Mouse (Mus musculus) MEL (cell line): ENCODE measurements around the gene Sstr3. TPM values are rescaled to one million over a fixed set of nuclear protein-coding genes. Genes with fewer than 3 reads are reported as not detected.

Source experiments
- DNase-seq: peaks from one replicate; pipeline ENCODE4 v3.0.0; 2011; ENCODE audit warnings: low read depth, low spot score
- H3K27ac ChIP-seq: 2 replicates; pipeline ENCODE4 v1.5.1; 2012; ENCODE audit warnings: low read depth, mild to moderate bottlenecking, control low read depth, low read length, moderate library complexity; ENCODE audit not compliant: control insufficient read depth
- H3K27me3 ChIP-seq, 2 experiments: fragments of 150-350 bp in 1 of 2; sonication (generic) in 1 of 2; 2 replicates each; pipeline ENCODE4 v1.6.1; 2012; ENCODE audit warnings: low read length in 2 of 2, mild to moderate bottlenecking in 2 of 2, improper control_type of control experiment in 1 of 2, moderate library complexity in 1 of 2; ENCODE audit not compliant: insufficient read depth in 2 of 2, control insufficient read depth in 1 of 2
- H3K36me3 ChIP-seq, 2 experiments: 2 replicates each; pipeline ENCODE4 v1.6.1; 2012 to 2014; ENCODE audit warnings: low read length in 2 of 2, improper control_type of control experiment in 1 of 2, inconsistent platforms in 1 of 2, mild to moderate bottlenecking in 1 of 2; ENCODE audit not compliant: insufficient read depth in 2 of 2, control insufficient read depth in 1 of 2
- H3K4me1 ChIP-seq, 2 experiments: fragments of 150-350 bp in 1 of 2; sonication (generic) in 1 of 2; 2 replicates each; pipeline ENCODE4 v1.6.1; 2012; ENCODE audit warnings: low read length in 2 of 2, improper control_type of control experiment in 1 of 2, mild to moderate bottlenecking in 1 of 2; ENCODE audit not compliant: insufficient read depth in 2 of 2, control insufficient read depth in 1 of 2
- H3K4me3 ChIP-seq, 2 experiments: fragments of 150-350 bp in 1 of 2; sonication (generic) in 1 of 2; 2 replicates each; pipeline ENCODE4 v1.5.1; 2012; ENCODE audit warnings: low read depth in 2 of 2, low read length in 2 of 2, mild to moderate bottlenecking in 2 of 2, moderate library complexity in 2 of 2, control low read depth in 1 of 2, improper control_type of control experiment in 1 of 2; ENCODE audit not compliant: control insufficient read depth in 1 of 2, insufficient read depth in 1 of 2
- H3K79me2 ChIP-seq: 2 replicates; pipeline ENCODE4 v1.6.1; 2012; ENCODE audit warnings: mild to moderate bottlenecking, low read length, moderate library complexity; ENCODE audit not compliant: control insufficient read depth, poor library complexity, insufficient read depth
- H3K9ac ChIP-seq: 2 replicates; pipeline ENCODE4 v1.6.1; 2012; ENCODE audit warnings: low read depth, mild to moderate bottlenecking, control low read depth, low read length, moderate library complexity; ENCODE audit not compliant: control insufficient read depth, poor library complexity, severe bottlenecking
- H3K9me3 ChIP-seq: fragments of 150-350 bp; sonication (generic); replicated peaks from 2 replicates; pipeline ENCODE4 v1.6.1; 2012; ENCODE audit warnings: mild to moderate bottlenecking, low read length, improper control_type of control experiment, moderate library complexity; ENCODE audit not compliant: insufficient read depth
- CHD2 ChIP-seq: IDR thresholded peaks from 2 replicates; pipeline ENCODE4 v1.6.1; 2011; ENCODE audit warnings: low read length, improper control_type of control experiment
- EP300 ChIP-seq, 2 experiments: IDR thresholded peaks; 2 replicates each; pipeline ENCODE4 v1.6.1; 2011; ENCODE audit warnings: improper control_type of control experiment in 2 of 2, low read length in 2 of 2, low read depth in 1 of 2, mild to moderate bottlenecking in 1 of 2
- GABPA ChIP-seq: IDR thresholded peaks from 2 replicates; pipeline ENCODE4 v1.6.1; 2012; ENCODE audit warnings: low read depth, mild to moderate bottlenecking, inconsistent platforms, low read length, improper control_type of control experiment, moderate library complexity
- GATA1 ChIP-seq: IDR thresholded peaks from 2 replicates; pipeline ENCODE4 v1.6.1; 2011; ENCODE audit warnings: low read depth, low read length, improper control_type of control experiment
- KAT2A ChIP-seq: conservative IDR thresholded peaks from 2 replicates; pipeline ENCODE4 v1.6.1; 2012; ENCODE audit warnings: low read depth, low read length, improper control_type of control experiment, inconsistent platforms
- MAFK ChIP-seq: IDR thresholded peaks from 2 replicates; pipeline ENCODE4 v1.6.1; 2011; ENCODE audit warnings: low read depth, mild to moderate bottlenecking, low read length, improper control_type of control experiment, borderline replicate concordance
- MAZ ChIP-seq: IDR thresholded peaks from 2 replicates; pipeline ENCODE4 v1.6.1; 2012; ENCODE audit warnings: low read depth, mild to moderate bottlenecking, inconsistent platforms, low read length, improper control_type of control experiment
- MEF2A ChIP-seq: IDR thresholded peaks from 2 replicates; pipeline ENCODE4 v1.6.1; 2014; ENCODE audit warnings: low read depth, mild to moderate bottlenecking, inconsistent platforms, low read length, improper control_type of control experiment; ENCODE audit not compliant: poor library complexity, insufficient replicate concordance, severe bottlenecking; ENCODE audit errors: extremely low read depth
- MYB ChIP-seq: IDR thresholded peaks from 2 replicates; pipeline ENCODE4 v1.6.1; 2011; ENCODE audit warnings: mild to moderate bottlenecking, low read depth, low read length, improper control_type of control experiment
- MYC ChIP-seq: IDR thresholded peaks from 2 replicates; pipeline ENCODE4 v1.6.1; 2011; ENCODE audit warnings: low read depth, mild to moderate bottlenecking, low read length, improper control_type of control experiment, moderate library complexity
- POLR2AphosphoS5 ChIP-seq: IDR thresholded peaks from 2 replicates; pipeline ENCODE4 v1.6.1; 2012; ENCODE audit warnings: low read depth, borderline replicate concordance, mild to moderate bottlenecking, inconsistent platforms, low read length, moderate library complexity, mixed read lengths
- TAL1 ChIP-seq: IDR thresholded peaks from 2 replicates; pipeline ENCODE4 v1.6.1; 2012; ENCODE audit warnings: mild to moderate bottlenecking, inconsistent platforms, low read length, moderate library complexity, mixed read lengths
- TBP ChIP-seq: IDR thresholded peaks from 2 replicates; pipeline ENCODE4 v1.8.0; 2011; ENCODE audit warnings: low read depth, low read length, improper control_type of control experiment
- ZKSCAN1 ChIP-seq: IDR thresholded peaks from 2 replicates; pipeline ENCODE4 v1.6.1; 2012; ENCODE audit warnings: low read depth, mild to moderate bottlenecking, inconsistent platforms, low read length, improper control_type of control experiment, moderate library complexity
- polyA plus RNA-seq, 2 experiments: library from polyadenylated mRNA; stranded (reverse) in 1 of 2; unstranded in 1 of 2; fragments of >175 nt in 1 of 2; fragments of >200 nt in 1 of 2; gene quantifications; 2 replicates each; pipeline versions ENCODE4 v1.2.1 to v1.2.4; 2012; ENCODE audit warnings: low replicate concordance in 2 of 2, low read depth in 1 of 2; ENCODE audit not compliant: insufficient read length in 2 of 2, insufficient read depth in 1 of 2, missing spikeins in 1 of 2
- total RNA-seq: library from RNA; depleted of rRNA; stranded (reverse); fragments of 300-350 nt; gene quantifications from 2 replicates; pipeline ENCODE4 v1.2.3, GENCODE M21; 2012

The Sstr3 gene
- total and polyA plus RNA-seq, 3 experiments = not detected

DNA sequence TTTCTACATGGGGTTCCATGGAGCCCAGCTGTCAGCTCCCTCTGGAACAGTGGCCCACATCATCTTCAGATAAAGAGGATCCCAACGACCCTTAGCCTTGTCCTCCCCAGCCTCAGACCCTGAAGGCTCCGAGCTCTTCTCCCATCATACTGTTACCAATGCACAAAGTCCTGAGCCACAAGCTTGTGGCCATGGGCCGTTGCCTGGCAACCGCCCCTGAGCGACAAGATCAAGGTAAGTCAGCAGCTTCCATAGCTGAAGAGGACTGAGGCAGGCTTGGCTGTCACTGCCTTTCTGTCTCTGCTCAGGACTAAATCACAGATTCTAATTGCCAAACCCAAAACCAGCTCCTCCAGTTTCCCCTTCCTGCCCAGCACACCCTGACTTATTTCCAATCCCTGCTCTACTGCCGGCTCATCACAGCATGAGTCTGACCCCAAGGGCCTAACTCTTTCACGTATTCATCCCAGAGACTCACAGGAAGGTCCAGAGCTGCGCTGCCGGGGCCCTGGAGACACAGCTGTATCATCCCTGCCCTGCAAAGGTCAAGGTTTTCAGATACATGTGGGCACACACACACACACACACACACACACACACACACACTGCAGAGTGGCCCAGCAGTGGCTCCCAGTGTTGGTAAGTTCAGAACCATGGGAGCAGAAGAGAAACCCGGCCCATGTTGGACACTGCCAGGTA lies 8.6 kb downstream of the Sstr3 start:
- Histone ChIP-seq H3K4me3 (no peak overlapping the region), H3K9ac (no peak overlapping the region), H3K79me2 (no peaks in the 10 kb centered on the region), H3K36me3 (no peaks in the 10 kb centered on the region), H3K27ac (no peak overlapping the region), H3K4me1 (no peaks in the 10 kb centered on the region), H3K27me3 (peaks cover 0 to 1% of the 10 kb centered on the region in 2 experiments; a peak in 1 of 4 replicates), H3K9me3 (no peaks in the 10 kb centered on the region)
- TF ChIP-seq GATA1 (no peak), MYB (no peak), GABPA (no peak), TAL1 (no peak), MAFK (no peak)
- DNase-seq = no peak

DNA sequence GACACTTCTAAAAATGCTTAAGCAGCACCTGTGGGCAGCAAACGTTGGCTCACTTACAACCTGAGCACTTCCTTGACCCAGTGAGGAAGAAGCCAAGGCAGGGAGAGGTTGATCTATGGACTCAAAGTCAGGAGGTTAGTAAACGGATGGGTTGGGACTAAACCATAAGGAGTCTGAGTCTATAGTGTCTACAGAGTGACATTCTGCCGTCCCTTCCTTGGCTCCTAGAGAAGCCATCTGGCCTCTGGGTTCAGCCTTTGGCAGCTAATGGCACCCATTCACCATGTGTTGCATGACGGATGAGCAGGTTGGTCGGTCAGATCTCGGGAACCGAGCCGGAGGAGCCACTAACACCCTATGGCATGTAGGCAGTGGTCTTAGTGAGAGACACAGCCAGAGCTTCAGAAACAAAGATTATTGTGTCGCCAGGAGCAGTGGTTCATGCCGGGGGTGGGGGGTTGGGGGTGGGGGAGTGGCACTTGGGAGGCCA lies 11.1 kb downstream of the Sstr3 start:
- H3K4me1 ChIP-seq = no peaks in the 10 kb centered on the region; a peak in 1 of 4 replicates
- H3K27me3 ChIP-seq = peaks cover 1 to 2% of the 10 kb centered on the region in 2 experiments; a peak in 2 of 4 replicates
- H3K27ac ChIP-seq = no peak overlapping the region
- H3K36me3 ChIP-seq = peaks cover 0 to 3% of the 10 kb centered on the region in 2 experiments; a peak in 1 of 4 replicates
- H3K9me3 ChIP-seq = no peaks in the 10 kb centered on the region
- no peak overlapping the region for H3K9ac ChIP-seq
- no peak for TF ChIP-seq TBP
- no peak for TF ChIP-seq POLR2AphosphoS5
- TF ChIP-seq MAZ = no peak
- no peak for TF ChIP-seq ZKSCAN1
- no peak for TF ChIP-seq EP300 (IDR thresholded peaks at IDR 0.05; ENCODE audit: low read depth in 1 of 2, low read length in 2 of 2)
- TF ChIP-seq GATA1 = no peak
- no peak for TF ChIP-seq MYB
- no peak for TF ChIP-seq KAT2A
- TF ChIP-seq MYC = no peak
- no peak for TF ChIP-seq MEF2A
- TF ChIP-seq CHD2 = no peak
- TF ChIP-seq, all 39 proteins: peak for 0
- DNase-seq = no peak
- H3K4me3 ChIP-seq = no peak overlapping the region
- no peaks in the 10 kb centered on the region for H3K79me2 ChIP-seq
